Mouse (Mus musculus): Measurements from ENCODE around the gene Ppm1h. TPM values are rescaled to one million over a fixed set of nuclear protein-coding genes. Genes with fewer than 3 reads are reported as not detected.
A peak's percentile ranks its signal among the peaks of the same experiment; 100 is the strongest.

Gene Ppm1h
- polyA plus RNA-seq, 1 experiment from 2014 or later: 1.8 TPM

DNA sequence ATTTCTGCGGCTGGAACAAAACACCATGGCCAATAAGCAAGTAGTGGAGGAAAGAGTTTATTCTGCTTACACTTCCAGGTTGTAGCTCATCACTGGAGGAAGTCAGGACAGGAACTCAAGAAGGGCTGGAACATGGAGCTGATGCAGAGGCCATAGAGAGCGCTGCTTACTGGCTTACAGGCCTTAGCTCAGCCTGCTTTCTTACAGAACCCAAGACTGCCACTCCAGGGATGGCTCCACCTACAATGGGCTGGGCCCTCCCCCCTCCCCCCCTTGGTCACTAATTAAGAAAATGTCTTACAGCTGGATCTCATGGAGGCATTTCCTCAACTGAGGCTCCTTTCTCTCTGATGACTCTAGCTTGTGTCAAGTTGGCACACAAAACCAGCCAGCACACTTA is 7.3 kb upstream of the Ppm1h start:
- Histone ChIP-seq H3K27ac (ENCODE audit: low read depth, low read length) (no peak overlapping the region), H3K9me3 (ENCODE audit: control insufficient read depth, low read length) (no peaks in the 10 kb centered on the region), H3K4me3 (ENCODE audit: low read depth, low read length) (no peak overlapping the region), H3K27me3 (replicated peaks; ENCODE audit: control insufficient read depth, insufficient read depth, low read length) (no peaks in the 10 kb centered on the region), H3K9ac (ENCODE audit: low read depth, low read length) (no peak overlapping the region), H3K36me3 (ENCODE audit: control insufficient read depth, insufficient read depth, low read length) (no peaks in the 10 kb centered on the region), H3K4me1 (replicated peaks; ENCODE audit: control insufficient read depth, insufficient read depth, low read length) (no peaks in the 10 kb centered on the region), H3K4me2 (no peak overlapping the region)
- ATAC-seq (replicated peaks; ENCODE audit: low FRiP score) (no peak), DNase-seq (ENCODE audit: low spot score) (no peak)
- 88% methylated on average over 2 of the region's 2 CpGs for WGBS

DNA sequence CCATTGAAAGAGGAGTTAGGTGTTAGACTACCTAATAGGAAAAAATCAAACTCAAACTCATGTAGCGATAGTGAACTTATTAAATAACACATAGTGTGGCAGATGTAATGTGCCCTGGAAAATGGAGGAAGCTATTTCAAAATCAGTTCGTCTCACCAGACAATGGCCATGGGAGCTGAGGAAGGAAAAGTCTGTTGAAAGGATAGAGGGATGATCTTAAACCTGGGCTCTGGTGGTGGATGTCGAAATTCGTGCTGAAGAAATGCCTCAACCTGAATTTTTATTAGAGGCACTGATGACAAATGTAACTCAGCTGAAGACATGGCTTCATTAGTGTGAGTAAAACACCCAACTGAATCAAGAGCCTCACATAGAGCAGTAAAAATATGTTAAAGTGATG is 6.5 kb upstream of the Ppm1h start:
- no peaks in the 10 kb centered on the region for H3K9me3 ChIP-seq (ENCODE audit: control insufficient read depth, low read length)
- H3K36me3 ChIP-seq (ENCODE audit: control insufficient read depth, insufficient read depth, low read length): no peaks in the 10 kb centered on the region
- H3K9ac ChIP-seq (ENCODE audit: low read depth, low read length): no peak overlapping the region
- DNase-seq (ENCODE audit: low spot score) (no peak), ATAC-seq (replicated peaks; ENCODE audit: low FRiP score) (no peak)
- H3K27me3 ChIP-seq (replicated peaks; ENCODE audit: control insufficient read depth, insufficient read depth, low read length): no peaks in the 10 kb centered on the region
- H3K27ac ChIP-seq (ENCODE audit: low read depth, low read length): no peak overlapping the region
- H3K4me1 ChIP-seq (replicated peaks; ENCODE audit: control insufficient read depth, insufficient read depth, low read length): no peaks in the 10 kb centered on the region
- H3K4me3 ChIP-seq (ENCODE audit: low read depth, low read length): no peak overlapping the region
- no peak overlapping the region for H3K4me2 ChIP-seq
- WGBS: 78% methylated on average over 4 of the region's 4 CpGs

DNA sequence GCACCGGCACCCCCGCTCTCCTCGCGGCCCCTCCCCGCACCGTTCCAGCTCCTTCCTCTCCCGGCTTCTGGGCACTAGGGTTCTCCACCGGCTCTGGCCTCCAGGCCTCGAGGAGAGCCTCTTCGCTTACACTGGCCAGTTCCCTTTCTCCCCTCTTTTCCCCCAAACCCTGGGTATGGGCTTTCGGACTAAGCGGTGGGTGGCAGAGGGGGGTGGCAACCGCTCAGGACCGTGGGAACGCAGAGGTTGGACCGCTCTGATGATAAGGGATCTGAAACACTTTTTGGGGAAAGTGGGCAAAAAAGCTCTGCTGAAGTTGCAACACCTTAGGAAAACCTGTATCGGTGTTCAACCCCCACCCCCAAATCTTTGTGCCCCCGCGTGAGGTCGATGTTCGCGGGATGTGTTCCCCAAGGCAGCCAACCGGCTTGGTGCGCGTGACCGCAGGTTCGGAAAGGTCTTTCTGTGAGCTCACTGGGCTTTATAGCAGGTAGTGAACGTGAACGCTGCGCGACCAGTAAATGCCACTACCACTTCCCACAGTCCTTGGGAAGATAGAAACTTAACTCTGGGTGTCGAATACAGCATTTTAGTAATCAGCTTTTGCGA is 979 bp downstream of the Ppm1h start:
- Histone ChIP-seq H3K27me3 (replicated peaks; ENCODE audit: control insufficient read depth, insufficient read depth, low read length) (peaks cover 33% of the 10 kb centered on the region), H3K4me2 (peak overlapping the region; percentile 81), H3K9me3 (ENCODE audit: control insufficient read depth, low read length) (no peaks in the 10 kb centered on the region), H3K27ac (ENCODE audit: low read depth, low read length) (no peak overlapping the region), H3K9ac (ENCODE audit: low read depth, low read length) (peak overlapping the region; percentile 55), H3K36me3 (ENCODE audit: control insufficient read depth, insufficient read depth, low read length) (no peaks in the 10 kb centered on the region), H3K4me3 (ENCODE audit: low read depth, low read length) (peak overlapping the region; percentile 66), H3K4me1 (replicated peaks; ENCODE audit: control insufficient read depth, insufficient read depth, low read length) (no peaks in the 10 kb centered on the region)
- 1% methylated on average over 33 of the region's 33 CpGs for WGBS
- DNase-seq (ENCODE audit: low spot score) (peak; percentile 65), ATAC-seq (replicated peaks; ENCODE audit: low FRiP score) (0 out of 2 replicates have a peak, but pooled peaks have one; percentile 15)

- Histone ChIP-seq H3K27ac (ENCODE audit: low read depth, low read length) (no peak overlapping the region), H3K4me3 (ENCODE audit: low read depth, low read length) (peak overlapping the region; percentile 66), H3K27me3 (replicated peaks; ENCODE audit: control insufficient read depth, insufficient read depth, low read length) (peaks cover 33% of the 10 kb centered on the region), H3K4me1 (replicated peaks; ENCODE audit: control insufficient read depth, insufficient read depth, low read length) (no peaks in the 10 kb centered on the region), H3K36me3 (ENCODE audit: control insufficient read depth, insufficient read depth, low read length) (no peaks in the 10 kb centered on the region), H3K4me2 (peak overlapping the region; percentile 81), H3K9me3 (ENCODE audit: control insufficient read depth, low read length) (no peaks in the 10 kb centered on the region), H3K9ac (ENCODE audit: low read depth, low read length) (no peak overlapping the region)
- no peak for ATAC-seq (replicated peaks; ENCODE audit: low FRiP score)
- WGBS: 3% methylated on average over 18 of the region's 19 CpGs
- DNase-seq (ENCODE audit: low spot score): no peak
These were observed 2.0 kb downstream of the Ppm1h start for GRCm38 (mm10) chr10:122680387-122681084.

DNA sequence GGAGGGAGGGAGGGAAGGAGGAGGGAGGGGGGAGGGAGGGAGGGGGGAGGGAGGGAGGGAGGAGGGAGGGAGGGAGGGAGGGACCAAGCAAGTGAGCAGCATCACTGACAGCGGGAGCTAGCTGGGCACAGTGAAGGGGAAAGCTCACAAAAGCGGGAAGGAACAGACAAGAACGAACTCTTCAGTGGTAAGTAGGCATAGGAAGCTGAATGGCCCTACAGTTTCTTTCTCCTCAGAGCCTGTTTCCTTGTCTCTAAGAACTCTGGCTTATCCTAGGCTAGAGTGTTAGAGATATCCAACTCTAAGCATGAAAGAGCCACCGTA is 2.5 kb downstream of the Ppm1h start:
- H3K36me3 ChIP-seq (ENCODE audit: control insufficient read depth, insufficient read depth, low read length): no peaks in the 10 kb centered on the region
- H3K27ac ChIP-seq (ENCODE audit: low read depth, low read length): no peak overlapping the region
- H3K27me3 ChIP-seq (replicated peaks; ENCODE audit: control insufficient read depth, insufficient read depth, low read length): peaks cover 33% of the 10 kb centered on the region
- no peaks in the 10 kb centered on the region for H3K9me3 ChIP-seq (ENCODE audit: control insufficient read depth, low read length)
- no peak overlapping the region for H3K4me2 ChIP-seq
- WGBS: 23% methylated on average over 4 of the region's 4 CpGs
- DNase-seq (ENCODE audit: low spot score) (no peak), ATAC-seq (replicated peaks; ENCODE audit: low FRiP score) (no peak)
- H3K4me3 ChIP-seq (ENCODE audit: low read depth, low read length): no peak overlapping the region
- no peaks in the 10 kb centered on the region for H3K4me1 ChIP-seq (replicated peaks; ENCODE audit: control insufficient read depth, insufficient read depth, low read length)
- H3K9ac ChIP-seq (ENCODE audit: low read depth, low read length): no peak overlapping the region

GRCm38 (mm10) chr10:122683819-122684330 is 5.3 kb downstream of the Ppm1h start:
- H3K4me3 ChIP-seq (ENCODE audit: low read depth, low read length): no peak overlapping the region
- DNase-seq (ENCODE audit: low spot score) (no peak), ATAC-seq (replicated peaks; ENCODE audit: low FRiP score) (no peak)
- H3K27me3 ChIP-seq (replicated peaks; ENCODE audit: control insufficient read depth, insufficient read depth, low read length): peaks cover 24% of the 10 kb centered on the region
- 58% methylated on average over 5 of the region's 5 CpGs for WGBS
- no peak overlapping the region for H3K4me2 ChIP-seq
- no peak overlapping the region for H3K9ac ChIP-seq (ENCODE audit: low read depth, low read length)
- no peaks in the 10 kb centered on the region for H3K9me3 ChIP-seq (ENCODE audit: control insufficient read depth, low read length)
- no peaks in the 10 kb centered on the region for H3K36me3 ChIP-seq (ENCODE audit: control insufficient read depth, insufficient read depth, low read length)
- no peaks in the 10 kb centered on the region for H3K4me1 ChIP-seq (replicated peaks; ENCODE audit: control insufficient read depth, insufficient read depth, low read length)
- no peak overlapping the region for H3K27ac ChIP-seq (ENCODE audit: low read depth, low read length)

DNA sequence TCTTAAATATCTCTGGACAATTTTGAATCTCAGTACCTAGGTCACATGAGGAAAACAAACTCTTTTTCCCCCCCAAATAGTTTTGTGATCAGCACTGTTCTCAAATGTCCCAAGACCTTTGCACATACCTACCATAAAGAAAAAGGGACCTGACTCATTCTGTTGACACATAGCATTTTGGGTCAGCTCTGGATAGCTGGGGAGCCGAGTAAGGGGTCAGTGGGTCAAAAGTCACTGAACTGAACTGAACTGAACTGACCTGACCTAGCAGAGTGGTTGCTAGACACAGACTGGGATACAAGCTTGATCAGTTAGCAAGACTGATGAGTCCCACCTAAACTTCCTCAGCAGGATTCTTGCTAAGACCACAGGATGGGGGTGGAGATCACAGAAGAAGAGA is 6.7 kb downstream of the Ppm1h start:
- no peak for ATAC-seq (replicated peaks; ENCODE audit: low FRiP score)

DNA sequence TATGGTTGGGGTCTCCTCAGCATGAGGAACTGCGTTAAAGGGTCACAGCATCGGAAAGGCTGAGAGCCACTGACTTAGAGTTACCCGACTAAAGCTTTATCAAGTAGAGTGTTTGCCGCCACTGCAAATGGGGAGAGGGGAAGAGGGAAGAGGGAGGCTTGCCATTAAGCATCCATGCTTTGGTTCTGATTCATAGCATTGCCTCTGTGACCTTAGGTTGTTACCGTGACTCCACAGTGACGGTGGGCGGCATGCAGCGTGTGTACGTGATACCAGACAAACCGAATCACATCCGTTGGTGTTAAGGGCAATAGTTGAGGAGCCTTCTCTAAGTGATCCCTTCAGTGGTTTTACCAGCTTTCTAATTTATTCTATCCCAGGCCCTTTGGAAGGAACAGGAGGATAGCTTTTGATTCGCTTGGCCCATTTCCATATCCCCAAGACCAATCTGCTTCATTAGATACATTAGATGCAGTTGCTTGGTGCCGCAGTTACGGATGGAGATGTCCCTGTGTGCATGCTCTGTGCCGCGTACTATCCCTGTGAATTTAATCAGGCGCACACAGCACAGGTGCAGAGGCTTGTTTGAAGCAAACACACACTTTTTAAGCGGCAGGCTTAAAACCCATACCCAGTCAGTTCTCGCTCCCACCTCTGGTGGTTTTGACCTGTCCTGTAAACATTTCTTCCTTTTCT is 7.4 kb downstream of the Ppm1h start:
- Histone ChIP-seq H3K9me3 (ENCODE audit: control insufficient read depth, low read length) (no peaks in the 10 kb centered on the region), H3K4me3 (ENCODE audit: low read depth, low read length) (no peak overlapping the region), H3K27ac (ENCODE audit: low read depth, low read length) (no peak overlapping the region), H3K4me1 (replicated peaks; ENCODE audit: control insufficient read depth, insufficient read depth, low read length) (no peaks in the 10 kb centered on the region), H3K4me2 (no peak overlapping the region), H3K36me3 (ENCODE audit: control insufficient read depth, insufficient read depth, low read length) (no peaks in the 10 kb centered on the region), H3K9ac (ENCODE audit: low read depth, low read length) (no peak overlapping the region), H3K27me3 (replicated peaks; ENCODE audit: control insufficient read depth, insufficient read depth, low read length) (peaks cover 4% of the 10 kb centered on the region)
- WGBS: 85% methylated on average over 19 of the region's 19 CpGs
- DNase-seq (ENCODE audit: low spot score) (no peak), ATAC-seq (replicated peaks; ENCODE audit: low FRiP score) (no peak)

More for the DNA sequence above, 6.7 kb downstream of the Ppm1h start:
- 48% methylated on average over 1 of the region's 1 CpGs for WGBS
- Histone ChIP-seq H3K4me3 (ENCODE audit: low read depth, low read length) (no peak overlapping the region), H3K27ac (ENCODE audit: low read depth, low read length) (no peak overlapping the region), H3K27me3 (replicated peaks; ENCODE audit: control insufficient read depth, insufficient read depth, low read length) (peaks cover 9% of the 10 kb centered on the region), H3K4me1 (replicated peaks; ENCODE audit: control insufficient read depth, insufficient read depth, low read length) (no peaks in the 10 kb centered on the region), H3K4me2 (no peak overlapping the region), H3K9me3 (ENCODE audit: control insufficient read depth, low read length) (no peaks in the 10 kb centered on the region), H3K36me3 (ENCODE audit: control insufficient read depth, insufficient read depth, low read length) (no peaks in the 10 kb centered on the region), H3K9ac (ENCODE audit: low read depth, low read length) (no peak overlapping the region)
- DNase-seq (ENCODE audit: low spot score): no peak
